ENCODE assay signal across 9 mouse cellular contexts in the genomic region with DNA sequence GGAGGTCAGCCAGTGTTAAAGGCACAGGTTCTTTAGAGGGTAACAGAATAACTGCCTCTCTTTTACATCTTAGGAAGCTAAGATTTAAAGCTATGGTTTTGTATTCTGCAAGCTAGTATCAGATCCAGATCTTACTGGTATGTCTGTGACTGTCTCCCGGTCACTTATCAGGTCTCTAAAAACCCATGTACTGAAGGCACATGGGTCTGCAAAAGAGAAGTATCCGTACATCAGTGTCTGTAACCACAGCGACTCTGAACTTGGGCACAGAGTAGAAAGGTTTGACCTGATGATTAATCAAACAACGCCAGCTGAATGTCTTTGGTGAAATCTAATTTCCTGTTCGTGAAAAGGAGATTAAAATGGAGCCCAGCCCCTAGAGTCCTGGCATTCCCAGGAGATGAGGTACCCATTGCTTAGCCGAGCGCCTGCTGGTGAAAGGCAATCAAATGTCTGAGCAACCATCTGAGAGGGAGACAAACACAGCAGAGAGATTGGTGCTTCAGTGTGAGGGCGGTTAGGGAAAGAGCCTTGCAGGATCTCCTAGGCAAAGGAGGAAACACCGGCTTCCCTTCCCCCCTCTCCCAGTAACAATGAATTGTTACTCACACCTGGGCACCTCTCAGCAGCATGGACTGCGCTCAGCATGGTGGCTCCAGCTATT.
A peak's percentile ranks its signal among the peaks of the same experiment; 100 is the strongest.
DNase-seq lines count a peak whose midpoint lies in the region; ATAC-seq and TF ChIP-seq lines count a peak whose summit lies in the region.
"Had no signal": no experiment of that assay in that cellular context is flagged by ENCODE, and none has a peak within 500 bp of the region (broad histone marks: within the 10 kb centered on the region; RNA-seq: fewer than 3 reads in every experiment).

No protein-coding gene starts in this region.

- H3K27me3 ChIP-seq in heart, embryonic 14.5 days (ENCODE audit: control insufficient read depth, insufficient read depth, low read length) = no peaks in the 10 kb centered on the region
- no peaks in the 10 kb centered on the region for H3K27me3 ChIP-seq in Patski
- no peaks in the 10 kb centered on the region for H3K27me3 ChIP-seq in forebrain, embryonic 15.5 days
- H3K27me3 ChIP-seq: liver, embryonic 15.5 days had no signal

- peaks cover 18 to 26% of the 10 kb centered on the region in 2 experiments for H3K4me1 ChIP-seq in heart, embryonic 14.5 days (ENCODE audit: control insufficient read depth in 2 of 2, insufficient read depth in 2 of 2, low read length in 2 of 2)
- H3K4me1 ChIP-seq in forebrain, embryonic 15.5 days = peaks cover 8% of the 10 kb centered on the region
- H3K4me1 ChIP-seq: liver, embryonic 15.5 days had no signal

- H3K27ac ChIP-seq in heart, embryonic 14.5 days (replicated peaks in 1 of 2; ENCODE audit: control insufficient read depth in 1 of 2, insufficient read depth in 1 of 2, low read depth in 2 of 2, low read length in 2 of 2) = peak overlapping the region; percentile 76 to 91
- no peak overlapping the region for H3K27ac ChIP-seq in forebrain, embryonic 15.5 days (replicated peaks)
- H3K27ac ChIP-seq: liver, embryonic 15.5 days had no signal

- no peak for TF ChIP-seq CTCF in Patski (IDR thresholded peaks at IDR 0.05)

- H3K4me2 ChIP-seq in heart, embryonic 14.5 days (ENCODE audit: low read length) = peak overlapping the region; percentile 40; the same call in 1 of the 2 replicates
- H3K4me2 ChIP-seq in forebrain, embryonic 15.5 days (replicated peaks) = no peak overlapping the region
- H3K4me2 ChIP-seq: liver, embryonic 15.5 days had no signal

- peak overlapping the region; percentile 58 for H3K9ac ChIP-seq in heart, embryonic 14.5 days (ENCODE audit: low read length)
- no peak overlapping the region for H3K9ac ChIP-seq in forebrain, embryonic 15.5 days (replicated peaks)
- H3K9ac ChIP-seq: liver, embryonic 15.5 days had no signal

- CTCF ChIA-PET in Patski (lab: Charles Lee) = interaction anchor here (0.8 to 6.4 kb wide), 7 partner anchors 27 to 491 kb away, joined by 3 to 47 read pairs (median 3); no protein-coding TSS in a partner anchor

- no peaks in the 10 kb centered on the region for H3K36me3 ChIP-seq in heart, embryonic 14.5 days (ENCODE audit: control insufficient read depth, insufficient read depth, low read length)
- H3K36me3 ChIP-seq in forebrain, embryonic 15.5 days = no peaks in the 10 kb centered on the region
- H3K36me3 ChIP-seq: liver, embryonic 15.5 days had no signal

- no peaks in the 10 kb centered on the region for H3K9me3 ChIP-seq in heart, embryonic 14.5 days (ENCODE audit: control insufficient read depth, low read length)
- no peaks in the 10 kb centered on the region for H3K9me3 ChIP-seq in forebrain, embryonic 15.5 days
- H3K9me3 ChIP-seq: liver, embryonic 15.5 days had no signal

- no peak overlapping the region for H3K4me3 ChIP-seq in heart, embryonic 14.5 days (ENCODE audit: control insufficient read depth in 1 of 2, insufficient read depth in 1 of 2, low read depth in 1 of 2, low read length in 2 of 2)
- no peak overlapping the region for H3K4me3 ChIP-seq in forebrain, embryonic 15.5 days
- H3K4me3 ChIP-seq: liver, embryonic 15.5 days had no signal

- POLR2A ChIA-PET in Patski (lab: Charles Lee) = interaction anchor here (0.6 to 1.4 kb wide), 9 partner anchors 30 to 494 kb away, joined by 3 to 5 read pairs (median 3); no protein-coding TSS in a partner anchor

- DNase-seq in heart, adult 18-20 months = no peak
- DNase-seq in Patski (ENCODE audit: low read depth, low spot score) = peak; percentile 62
- peak; percentile 32 for DNase-seq in mesoderm, embryonic 11.5 days (ENCODE audit: low read depth, low spot score)
- no peak for DNase-seq in testis, postnatal 10 days (ENCODE audit: low spot score)
- DNase-seq in thymus, postnatal 0 days (ENCODE audit: low spot score) = no peak

- in situ Hi-C loops in Patski (cut with MboI; ENCODE audit: low pct_unique_long_range_greater_than_20kb) = no loop called here

- WGBS in heart, embryonic 14.5 days = 34% methylated on average over 10 of the region's 10 CpGs
- 38% methylated on average over 10 of the region's 10 CpGs for WGBS in forebrain, embryonic 15.5 days

- no peak for ATAC-seq in heart, embryonic 14.5 days (ENCODE audit: insufficient number of reproducible peaks, insufficient read depth, low FRiP score, low read depth)
- peak; percentile 85 for ATAC-seq in Patski
- 0 out of 2 replicates have a peak, but pooled peaks have one; percentile 20 for ATAC-seq in forebrain, embryonic 15.5 days (replicated peaks)
- no peak for ATAC-seq in megakaryocyte-erythroid progenitor cell, adult 5-6 weeks (replicated peaks; ENCODE audit: low FRiP score, low TSS enrichment, poor library complexity, severe bottlenecking)

Comparison
In these comparisons a context has a peak if more than half of its experiments do, and no peak if none do; other contexts are left out.
1. ATAC-seq: peak in Patski (single experiment) and forebrain, embryonic 15.5 days (single experiment); none in heart, embryonic 14.5 days (single experiment) and megakaryocyte-erythroid progenitor cell, adult 5-6 weeks (single experiment).
2. DNase-seq: peak in Patski (single experiment) and mesoderm, embryonic 11.5 days (single experiment); none in heart, adult 18-20 months (0 of 2), testis, postnatal 10 days (single experiment) and thymus, postnatal 0 days (single experiment).